Mouse (Mus musculus): Measurements from ENCODE around the gene Spag6l. TPM values are rescaled to one million over a fixed set of nuclear protein-coding genes. Genes with fewer than 3 reads are reported as not detected.

Spag6l gene
- polyA plus RNA-seq, 1 experiment from 2014 or later: 17.6 TPM

GRCm38 (mm10) chr16:16855541-16855940 is 26.3 kb upstream of the Spag6l start:
- no peak overlapping the region for H3K4me2 ChIP-seq (replicated peaks)
- no peaks in the 10 kb centered on the region for H3K4me1 ChIP-seq
- no peak for ATAC-seq (ENCODE audit: insufficient number of reproducible peaks, low FRiP score, low TSS enrichment, low read depth)
- no peak overlapping the region for H3K4me3 ChIP-seq (replicated peaks)
- no peaks in the 10 kb centered on the region for H3K27me3 ChIP-seq
- no peaks in the 10 kb centered on the region for H3K9me3 ChIP-seq (replicated peaks)
- H3K27ac ChIP-seq (replicated peaks): no peak overlapping the region
- H3K36me3 ChIP-seq: no peaks in the 10 kb centered on the region
- no peak overlapping the region for H3K9ac ChIP-seq
- 97% methylated on average over 1 of the region's 1 CpGs for WGBS

- H3K9me3 ChIP-seq (replicated peaks): no peaks in the 10 kb centered on the region
- H3K4me2 ChIP-seq (replicated peaks): no peak overlapping the region
- H3K27ac ChIP-seq (replicated peaks): no peak overlapping the region
- H3K36me3 ChIP-seq: no peaks in the 10 kb centered on the region
- H3K9ac ChIP-seq: no peak overlapping the region
- H3K4me3 ChIP-seq (replicated peaks): no peak overlapping the region
- H3K4me1 ChIP-seq: no peaks in the 10 kb centered on the region
- WGBS: 23% methylated on average over 6 of the region's 6 CpGs
- no peak for ATAC-seq (ENCODE audit: insufficient number of reproducible peaks, low FRiP score, low TSS enrichment, low read depth)
- H3K27me3 ChIP-seq: no peaks in the 10 kb centered on the region
Measured at GRCm38 (mm10) chr16:16854836-16855235, 25.6 kb upstream of the Spag6l start.

DNA sequence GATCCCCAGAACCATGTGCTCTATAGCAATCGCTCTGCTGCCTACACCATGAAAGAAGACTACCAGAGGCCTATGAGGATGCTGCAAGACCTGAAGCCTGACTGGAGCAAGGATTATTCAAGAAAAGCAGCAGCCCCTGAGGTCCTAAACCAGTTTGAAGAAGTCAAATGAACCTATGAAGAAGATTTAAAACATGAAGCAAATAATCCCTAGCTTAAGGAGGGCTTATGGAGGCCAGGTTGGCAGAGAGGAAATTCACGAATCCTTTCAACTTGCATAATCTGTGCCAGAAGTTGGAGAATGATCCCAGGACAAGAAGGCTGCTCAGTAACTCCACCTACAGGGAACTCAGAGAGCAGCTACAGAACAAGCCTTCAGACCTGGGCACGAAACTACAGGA is 23.2 kb upstream of the Spag6l start:
- H3K36me3 ChIP-seq: no peaks in the 10 kb centered on the region
- no peak overlapping the region for H3K9ac ChIP-seq
- 78% methylated on average over 3 of the region's 3 CpGs for WGBS
- no peak overlapping the region for H3K4me2 ChIP-seq (replicated peaks)
- ATAC-seq (ENCODE audit: insufficient number of reproducible peaks, low FRiP score, low TSS enrichment, low read depth): no peak
- H3K27ac ChIP-seq (replicated peaks): no peak overlapping the region
- H3K4me1 ChIP-seq: no peaks in the 10 kb centered on the region
- no peaks in the 10 kb centered on the region for H3K27me3 ChIP-seq
- no peaks in the 10 kb centered on the region for H3K9me3 ChIP-seq (replicated peaks)
- no peak overlapping the region for H3K4me3 ChIP-seq (replicated peaks)

- Histone ChIP-seq H3K36me3 (no peaks in the 10 kb centered on the region), H3K27ac (replicated peaks) (no peak overlapping the region), H3K27me3 (no peaks in the 10 kb centered on the region), H3K9me3 (replicated peaks) (no peaks in the 10 kb centered on the region), H3K4me1 (no peaks in the 10 kb centered on the region), H3K4me2 (replicated peaks) (no peak overlapping the region), H3K4me3 (replicated peaks) (no peak overlapping the region), H3K9ac (no peak overlapping the region)
- no peak for ATAC-seq (ENCODE audit: insufficient number of reproducible peaks, low FRiP score, low TSS enrichment, low read depth)
Measured at GRCm38 (mm10) chr16:16849196-16849595, 19.9 kb upstream of the Spag6l start.

DNA sequence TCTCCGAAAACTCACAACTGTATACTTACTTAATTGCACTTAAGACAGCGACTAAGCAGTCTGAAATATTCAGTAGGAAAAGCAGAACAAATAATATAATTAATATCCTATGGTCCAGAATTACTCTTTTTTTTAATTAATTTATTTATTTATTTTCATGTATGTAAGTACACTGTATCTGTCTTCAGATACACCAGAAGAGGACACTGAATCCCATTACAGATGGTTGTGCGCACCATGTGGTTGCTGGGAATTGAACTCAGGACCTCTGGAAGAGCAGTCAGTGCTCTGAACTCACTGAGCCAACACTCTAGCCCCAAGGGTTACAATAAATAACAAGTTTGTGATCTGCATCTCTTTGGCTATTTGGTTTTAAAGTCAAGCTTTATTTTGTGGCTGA is 415 bp upstream of the Spag6l start:
- no peak for ATAC-seq (ENCODE audit: insufficient number of reproducible peaks, low FRiP score, low TSS enrichment, low read depth)
- H3K4me3 ChIP-seq (replicated peaks): no peak overlapping the region
- no peak overlapping the region for H3K4me2 ChIP-seq (replicated peaks)
- no peak overlapping the region for H3K9ac ChIP-seq
- no peaks in the 10 kb centered on the region for H3K9me3 ChIP-seq (replicated peaks)
- 83% methylated on average over 3 of the region's 3 CpGs for WGBS
- no peak overlapping the region for H3K27ac ChIP-seq (replicated peaks)
- H3K36me3 ChIP-seq: no peaks in the 10 kb centered on the region
- no peaks in the 10 kb centered on the region for H3K27me3 ChIP-seq
- peaks cover 6% of the 10 kb centered on the region; the same call in 1 of the 2 replicates for H3K4me1 ChIP-seq

- no peak overlapping the region for H3K4me3 ChIP-seq (replicated peaks)
- ATAC-seq (ENCODE audit: insufficient number of reproducible peaks, low FRiP score, low TSS enrichment, low read depth): no peak
- H3K9me3 ChIP-seq (replicated peaks): no peaks in the 10 kb centered on the region
- no peaks in the 10 kb centered on the region for H3K27me3 ChIP-seq
- H3K4me2 ChIP-seq (replicated peaks): no peak overlapping the region
- no peak overlapping the region for H3K27ac ChIP-seq (replicated peaks)
- H3K4me1 ChIP-seq: peaks cover 6% of the 10 kb centered on the region; the same call in 1 of the 2 replicates
- no peak overlapping the region for H3K9ac ChIP-seq
- 94% methylated on average over 2 of the region's 2 CpGs for WGBS
- no peaks in the 10 kb centered on the region for H3K36me3 ChIP-seq
Measured at GRCm38 (mm10) chr16:16826223-16826622, 3.0 kb downstream of the Spag6l start.

GRCm38 (mm10) chr16:16825476-16825875 is 3.8 kb downstream of the Spag6l start:
- H3K9ac ChIP-seq: no peak overlapping the region
- ATAC-seq (ENCODE audit: insufficient number of reproducible peaks, low FRiP score, low TSS enrichment, low read depth): no peak
- H3K9me3 ChIP-seq (replicated peaks): no peaks in the 10 kb centered on the region
- no peaks in the 10 kb centered on the region for H3K36me3 ChIP-seq
- H3K4me3 ChIP-seq (replicated peaks): no peak overlapping the region
- 40% methylated on average over 5 of the region's 5 CpGs for WGBS
- H3K27ac ChIP-seq (replicated peaks): no peak overlapping the region
- H3K27me3 ChIP-seq: no peaks in the 10 kb centered on the region
- H3K4me2 ChIP-seq (replicated peaks): no peak overlapping the region
- peaks cover 6% of the 10 kb centered on the region; the same call in 1 of the 2 replicates for H3K4me1 ChIP-seq

DNA sequence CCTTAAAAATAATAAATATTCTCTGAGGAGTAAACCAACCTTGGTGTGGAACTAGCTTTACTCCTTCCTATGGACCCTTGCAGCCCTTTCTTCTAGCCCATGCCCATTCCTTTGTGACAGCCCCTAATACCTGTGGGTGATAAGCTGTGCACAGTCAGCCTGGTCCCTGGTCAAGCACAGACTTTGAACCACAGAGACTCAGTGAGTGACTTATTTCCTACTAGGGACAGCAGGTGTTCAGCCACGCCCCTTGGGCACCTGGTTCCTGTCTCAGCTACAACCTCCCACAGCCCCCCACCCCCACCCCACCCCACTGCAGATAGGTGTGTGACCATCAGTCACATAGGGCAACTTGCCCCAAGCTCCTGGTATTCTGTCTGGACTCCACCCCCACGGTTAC is 22.9 kb downstream of the Spag6l start:
- 83% methylated on average over 2 of the region's 2 CpGs for WGBS
- Histone ChIP-seq H3K27ac (replicated peaks) (no peak overlapping the region), H3K36me3 (no peaks in the 10 kb centered on the region), H3K4me2 (replicated peaks) (no peak overlapping the region), H3K4me1 (no peaks in the 10 kb centered on the region), H3K9ac (no peak overlapping the region), H3K4me3 (replicated peaks) (no peak overlapping the region), H3K9me3 (replicated peaks) (no peaks in the 10 kb centered on the region), H3K27me3 (no peaks in the 10 kb centered on the region)
- 0 out of 2 replicates have a peak, but pooled peaks have one; percentile 24 for ATAC-seq (ENCODE audit: insufficient number of reproducible peaks, low FRiP score, low TSS enrichment, low read depth)

Other genes with a start within 250 kb of the Spag6l start
- 4.9 and 5.0 TPM in 2 replicates for gene Fgd4, start 228.9 kb downstream of the Spag6l start, polyA plus RNA-seq (2015; fragmentation: Nextera tagmentation; extraction: Ambion mirVana)
- 0.25 and 0.80 TPM in 2 replicates for gene Olfr19, start 153.1 kb downstream of the Spag6l start, polyA plus RNA-seq (2015; fragmentation: Nextera tagmentation; extraction: Ambion mirVana)
- 0.34 and 0.48 TPM in 2 replicates for gene Igll1, start 34.5 kb upstream of the Spag6l start, polyA plus RNA-seq (2015; fragmentation: Nextera tagmentation; extraction: Ambion mirVana)
- gene Top3b, start 41.3 kb upstream of the Spag6l start, polyA plus RNA-seq (2015; fragmentation: Nextera tagmentation; extraction: Ambion mirVana): 64.8 and 79.3 TPM in 2 replicates
- 2.9 and 3.1 TPM in 2 replicates for gene Vpreb1, start 41.4 kb upstream of the Spag6l start, polyA plus RNA-seq (2015; fragmentation: Nextera tagmentation; extraction: Ambion mirVana)
- gene Ppm1f, start 67.0 kb upstream of the Spag6l start, polyA plus RNA-seq (2015; fragmentation: Nextera tagmentation; extraction: Ambion mirVana): 27.8 and 30.0 TPM in 2 replicates
- gene Mapk1, start 153.9 kb upstream of the Spag6l start, polyA plus RNA-seq (2015; fragmentation: Nextera tagmentation; extraction: Ambion mirVana): 164 TPM in 2 replicates
- 30.4 and 34.5 TPM in 2 replicates for gene Ypel1, start 240.2 kb upstream of the Spag6l start, polyA plus RNA-seq (2015; fragmentation: Nextera tagmentation; extraction: Ambion mirVana)